Mouse (Mus musculus) heart, embryonic 10.5 days (tissue): ENCODE measurements at regions not wholly inside any gene's neighbourhood (a gene's known extent, or its start where the extent isn't known, plus 50 kb on each side); places are given as distances from the start of the nearest gene placed in this dataset.
A peak's percentile ranks its signal among the peaks of the same experiment; 100 is the strongest.

Experiments used
- DNase-seq: peaks from one replicate; pipeline ENCODE4 v3.0.0-alpha.2; 2017; ENCODE audit warnings: low spot score
- H3K27ac ChIP-seq: fragments of 300-500 bp; sonication (generic); 2 replicates; pipeline ENCODE4 v1.5.1; 2016; ENCODE audit warnings: mild to moderate bottlenecking
- H3K27me3 ChIP-seq: fragments of 300-500 bp; sonication (generic); 2 replicates; pipeline ENCODE4 v1.6.1; 2016; ENCODE audit warnings: mild to moderate bottlenecking; ENCODE audit not compliant: poor library complexity, insufficient read depth, severe bottlenecking
- H3K36me3 ChIP-seq: fragments of 300-500 bp; sonication (generic); 2 replicates; pipeline ENCODE4 v1.6.1; 2016; ENCODE audit warnings: mild to moderate bottlenecking, moderate library complexity
- H3K4me1 ChIP-seq: fragments of 300-500 bp; sonication (generic); 2 replicates; pipeline ENCODE4 v1.6.1; 2016; ENCODE audit warnings: mild to moderate bottlenecking
- H3K4me3 ChIP-seq: fragments of 300-500 bp; sonication (generic); 2 replicates; pipeline ENCODE4 v1.5.1; 2016; ENCODE audit warnings: mild to moderate bottlenecking, moderate library complexity
- H3K9me3 ChIP-seq: fragments of 300-500 bp; sonication (generic); 2 replicates; pipeline ENCODE4 v1.6.1; 2016; ENCODE audit warnings: mild to moderate bottlenecking, moderate library complexity
- WGBS: fragments of 180-500 bp; shearing (Covaris S2); methylation state at CpG from one replicate; pipeline ENCODE4 v1.1.7; 2016; 5-methylcytosine and 5-hydroxymethylcytosine counted together

GRCm38 (mm10) chr19:23044510-23045464 lies 96.2 kb upstream of the Klf9 start:
- no peaks in the 10 kb centered on the region for H3K4me1 ChIP-seq
- no peaks in the 10 kb centered on the region for H3K36me3 ChIP-seq
- H3K4me3 ChIP-seq = no peak overlapping the region
- H3K27ac ChIP-seq = no peak overlapping the region
- 74% methylated on average over 16 of the region's 16 CpGs for WGBS
- DNase-seq = no peak
- no peaks in the 10 kb centered on the region for H3K27me3 ChIP-seq
- H3K9me3 ChIP-seq = no peaks in the 10 kb centered on the region

DNA sequence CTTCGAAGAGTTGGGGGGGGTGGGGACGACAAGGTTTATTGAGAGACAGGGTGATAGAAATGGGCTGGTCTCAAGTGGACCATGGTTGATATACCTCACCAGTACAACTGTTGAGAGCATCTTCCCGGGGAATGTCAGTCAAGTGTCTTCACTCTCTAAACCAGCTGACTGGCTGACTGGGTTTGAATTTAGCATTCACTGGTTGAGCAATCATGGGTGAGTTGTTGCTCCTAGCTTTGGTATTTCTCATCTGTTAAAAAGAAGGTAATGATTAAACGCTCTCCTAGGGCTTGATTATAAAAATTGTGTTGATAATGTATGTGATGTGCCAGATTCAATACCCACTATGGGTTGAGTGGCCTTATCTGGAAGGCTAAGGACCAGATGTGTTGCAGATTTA lies 89.6 kb upstream of the Klf9 start:
- WGBS = 89% methylated on average over 4 of the region's 4 CpGs
- no peaks in the 10 kb centered on the region for H3K4me1 ChIP-seq
- no peak overlapping the region for H3K4me3 ChIP-seq
- no peak for DNase-seq
- H3K36me3 ChIP-seq = no peaks in the 10 kb centered on the region
- no peaks in the 10 kb centered on the region for H3K27me3 ChIP-seq
- no peaks in the 10 kb centered on the region for H3K9me3 ChIP-seq
- H3K27ac ChIP-seq = no peak overlapping the region

DNA sequence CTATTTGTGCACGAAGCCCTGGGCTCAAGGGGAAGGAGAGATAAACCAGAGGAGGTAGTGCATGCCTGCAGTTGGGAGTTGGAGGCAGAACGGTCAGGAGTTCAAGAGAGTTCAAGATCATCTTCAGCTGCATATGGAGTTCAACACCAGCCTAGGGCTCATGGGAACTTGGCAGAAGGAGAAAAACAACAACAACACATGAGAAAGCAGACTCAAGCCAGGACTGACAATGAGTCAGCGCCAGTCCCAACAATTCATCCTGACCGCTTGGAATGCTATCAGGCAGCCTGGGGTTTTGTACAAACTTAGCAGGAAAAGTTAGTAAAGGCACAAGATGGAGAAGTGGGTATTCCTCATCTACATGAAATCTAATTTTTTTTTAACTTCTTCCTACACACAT lies 86.6 kb upstream of the Klf9 start:
- Histone ChIP-seq H3K36me3 (no peaks in the 10 kb centered on the region), H3K4me1 (peaks cover 20% of the 10 kb centered on the region), H3K4me3 (no peak overlapping the region), H3K9me3 (no peaks in the 10 kb centered on the region), H3K27ac (no peak overlapping the region), H3K27me3 (no peaks in the 10 kb centered on the region)
- DNase-seq = no peak
- 59% methylated on average over 4 of the region's 4 CpGs for WGBS

- Histone ChIP-seq H3K9me3 (no peaks in the 10 kb centered on the region), H3K27ac (peak overlapping the region; percentile 91), H3K4me1 (peaks cover 20% of the 10 kb centered on the region), H3K36me3 (no peaks in the 10 kb centered on the region), H3K27me3 (no peaks in the 10 kb centered on the region), H3K4me3 (peak overlapping the region; percentile 60; the same call in 1 of the 2 replicates)
- 77% methylated on average over 5 of the region's 5 CpGs for WGBS
- no peak for DNase-seq
These were observed 84.9 kb upstream of the Klf9 start for GRCm38 (mm10) chr19:23055916-23056805.

DNA sequence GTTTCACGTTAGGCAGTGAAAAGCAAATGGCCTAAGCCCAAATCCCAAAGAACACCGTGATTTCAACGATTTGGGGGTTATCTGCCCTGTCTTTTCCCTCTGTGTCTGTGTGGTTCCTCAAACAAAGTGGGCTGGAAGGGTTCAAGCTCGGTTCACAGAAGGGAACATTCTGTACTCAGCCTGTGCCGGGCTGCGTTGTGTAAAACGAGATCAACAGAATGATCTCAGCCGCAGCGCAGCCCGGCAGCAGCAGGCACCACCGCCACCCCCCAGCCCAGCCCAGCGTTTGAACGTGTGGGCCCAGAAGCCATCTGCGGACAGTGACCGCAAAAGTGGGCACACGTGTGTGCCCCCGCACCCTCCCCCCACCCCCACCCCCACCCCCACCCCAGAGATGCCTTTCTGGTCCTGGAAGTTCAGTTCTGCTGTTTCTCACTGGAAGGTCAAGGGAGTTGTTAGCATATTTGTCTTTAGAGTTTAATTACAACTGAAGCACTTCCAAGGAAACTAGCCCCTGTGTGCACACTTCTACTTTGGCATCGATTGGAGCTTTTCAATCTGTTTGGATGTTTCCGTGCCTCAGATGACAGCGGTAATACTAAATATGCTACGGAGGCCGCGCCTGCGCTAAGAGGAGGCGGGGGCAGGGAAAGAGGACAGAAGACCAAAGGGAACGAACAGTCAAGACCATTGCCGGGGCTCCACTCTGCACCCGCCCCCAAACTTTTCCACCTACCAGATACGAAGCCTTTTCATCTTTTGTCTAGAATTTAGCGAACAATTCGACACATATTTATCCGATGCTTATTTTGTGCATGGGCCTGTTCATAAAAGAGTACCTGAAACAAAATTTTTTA lies 83.9 kb upstream of the Klf9 start:
- 2% methylated on average over 32 of the region's 32 CpGs for WGBS
- Histone ChIP-seq H3K27me3 (no peaks in the 10 kb centered on the region), H3K9me3 (no peaks in the 10 kb centered on the region), H3K4me1 (peaks cover 20% of the 10 kb centered on the region), H3K27ac (peak overlapping the region; percentile 91), H3K4me3 (peak overlapping the region; percentile 60), H3K36me3 (no peaks in the 10 kb centered on the region)
- peak; percentile 80 for DNase-seq

- DNase-seq = no peak
- Histone ChIP-seq H3K27me3 (no peaks in the 10 kb centered on the region), H3K4me3 (peak overlapping the region; percentile 60), H3K4me1 (peaks cover 20% of the 10 kb centered on the region), H3K27ac (peak overlapping the region; percentile 91), H3K9me3 (no peaks in the 10 kb centered on the region), H3K36me3 (no peaks in the 10 kb centered on the region)
- 21% methylated on average over 11 of the region's 11 CpGs for WGBS
These were observed 83.1 kb upstream of the Klf9 start for GRCm38 (mm10) chr19:23057739-23058501.

GRCm38 (mm10) chr19:23058502-23058900 lies 82.5 kb upstream of the Klf9 start:
- Histone ChIP-seq H3K4me1 (peaks cover 20% of the 10 kb centered on the region), H3K27ac (peak overlapping the region; percentile 91), H3K9me3 (no peaks in the 10 kb centered on the region), H3K4me3 (no peak overlapping the region), H3K36me3 (no peaks in the 10 kb centered on the region), H3K27me3 (no peaks in the 10 kb centered on the region)
- DNase-seq = no peak
- 54% methylated on average over 4 of the region's 4 CpGs for WGBS

DNA sequence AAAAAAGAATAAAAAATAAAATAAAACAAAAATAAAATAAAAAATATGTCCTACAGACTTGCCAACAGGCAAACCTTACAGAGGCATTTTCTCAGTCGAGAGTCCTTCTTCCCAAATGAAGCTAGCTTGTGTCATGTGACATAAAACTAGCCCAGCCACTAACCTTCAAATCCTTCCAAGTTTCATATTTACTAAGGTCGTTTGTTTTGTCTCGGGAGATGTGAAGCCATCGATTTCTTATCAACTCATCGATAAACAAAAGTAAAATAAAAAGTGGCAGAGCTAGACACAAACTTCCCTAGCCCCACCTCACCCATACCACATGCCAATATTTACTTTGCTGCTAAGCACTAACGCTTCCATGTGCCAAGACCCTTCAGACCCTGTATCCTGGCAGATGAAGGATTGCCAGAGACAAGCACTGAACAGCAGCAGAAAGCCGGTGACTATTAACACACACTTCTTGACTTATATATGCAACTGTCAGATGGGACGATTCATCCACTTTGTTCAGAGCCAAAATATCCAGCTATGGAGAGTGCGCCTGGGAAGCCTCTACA lies 79.9 kb upstream of the Klf9 start:
- no peak overlapping the region for H3K4me3 ChIP-seq
- no peaks in the 10 kb centered on the region for H3K27me3 ChIP-seq
- no peak overlapping the region for H3K27ac ChIP-seq
- H3K36me3 ChIP-seq = no peaks in the 10 kb centered on the region
- WGBS = 75% methylated on average over 9 of the region's 9 CpGs
- no peak for DNase-seq
- H3K9me3 ChIP-seq = no peaks in the 10 kb centered on the region
- peaks cover 20% of the 10 kb centered on the region for H3K4me1 ChIP-seq

- H3K9me3 ChIP-seq = no peaks in the 10 kb centered on the region
- peaks cover 15% of the 10 kb centered on the region for H3K4me1 ChIP-seq
- 83% methylated on average over 2 of the region's 2 CpGs for WGBS
- no peak overlapping the region for H3K4me3 ChIP-seq
- H3K27me3 ChIP-seq = no peaks in the 10 kb centered on the region
- DNase-seq = no peak
- no peaks in the 10 kb centered on the region for H3K36me3 ChIP-seq
- H3K27ac ChIP-seq = no peak overlapping the region
These were observed 79.1 kb upstream of the Klf9 start for GRCm38 (mm10) chr19:23061906-23062305.

GRCm38 (mm10) chr19:23062851-23063250 lies 78.2 kb upstream of the Klf9 start:
- WGBS = 78% methylated on average over 5 of the region's 5 CpGs
- no peaks in the 10 kb centered on the region for H3K9me3 ChIP-seq

DNA sequence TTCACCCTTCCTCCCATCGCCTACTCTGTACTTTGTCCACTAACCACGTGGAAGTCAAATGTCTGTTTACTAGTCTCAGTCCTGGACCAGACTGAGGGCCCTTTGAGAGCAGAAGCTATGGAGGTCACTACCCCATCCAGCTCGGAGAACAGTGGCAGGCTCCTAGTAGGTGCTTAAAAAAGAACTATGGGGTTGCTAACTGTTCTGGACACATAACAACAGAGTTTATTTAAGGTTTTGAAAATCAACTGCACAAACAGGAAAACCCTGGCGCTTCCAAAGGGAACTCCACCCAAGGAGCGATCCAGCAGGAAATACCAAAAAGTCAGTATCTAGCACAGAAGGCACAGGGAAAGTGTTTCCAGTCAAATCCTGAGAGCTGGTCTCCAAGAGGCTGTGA lies 75.5 kb upstream of the Klf9 start:
- 68% methylated on average over 5 of the region's 5 CpGs for WGBS
- Histone ChIP-seq H3K9me3 (no peaks in the 10 kb centered on the region), H3K27me3 (no peaks in the 10 kb centered on the region), H3K36me3 (no peaks in the 10 kb centered on the region), H3K4me3 (no peak overlapping the region), H3K27ac (no peak overlapping the region), H3K4me1 (no peaks in the 10 kb centered on the region)
- DNase-seq = no peak

More at GRCm38 (mm10) chr19:23062851-23063250, 78.2 kb upstream of the Klf9 start:
- Histone ChIP-seq H3K4me1 (peaks cover 8% of the 10 kb centered on the region), H3K27ac (no peak overlapping the region), H3K4me3 (no peak overlapping the region), H3K36me3 (no peaks in the 10 kb centered on the region), H3K27me3 (no peaks in the 10 kb centered on the region)
- no peak for DNase-seq
